Mouse (Mus musculus): Measurements from ENCODE around the gene Otulin.

Gene Otulin

GRCm38 (mm10) chr15:27656626-27657025 lies 26.1 kb upstream of the Otulin start:
- DNase-seq: no peak

DNA sequence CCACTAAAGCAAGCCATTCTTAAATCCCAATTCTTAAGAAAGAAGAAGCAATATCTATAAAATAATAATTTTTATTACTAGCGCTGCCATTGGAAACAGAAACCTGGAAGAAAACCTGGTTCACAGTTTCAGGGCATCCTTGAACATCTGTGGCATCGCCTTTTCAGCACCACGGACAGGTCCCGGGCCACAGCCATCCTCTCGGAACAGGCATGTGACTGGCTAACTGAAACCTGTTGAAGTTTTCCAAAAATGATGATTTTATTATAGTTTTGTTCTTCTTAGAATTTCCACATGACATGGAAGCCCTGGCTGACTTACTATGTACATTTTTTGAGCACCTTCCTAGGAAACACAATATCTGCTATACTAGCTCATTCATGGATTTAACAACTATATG lies 24.5 kb upstream of the Otulin start:
- no peak for DNase-seq

DNA sequence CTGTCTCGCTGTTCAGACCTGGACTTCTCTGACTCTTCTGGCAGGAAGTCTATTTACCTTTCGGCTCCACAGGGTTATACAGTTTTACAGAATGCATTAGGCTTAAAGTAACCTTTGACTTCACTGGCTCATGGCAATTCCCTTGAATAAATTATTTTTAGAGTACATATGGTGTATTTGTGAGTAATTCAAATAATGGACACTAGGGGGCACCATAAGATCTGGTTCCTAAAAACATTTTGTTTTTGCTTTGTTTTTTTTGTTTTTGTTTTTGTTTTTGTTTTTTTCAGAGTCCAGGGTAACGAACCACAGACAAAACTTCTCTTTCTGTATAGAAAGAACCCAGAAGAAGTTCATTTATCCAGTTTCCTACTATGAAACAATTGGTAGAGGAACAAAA lies 17.2 kb upstream of the Otulin start:
- no peak for DNase-seq

- no peak for DNase-seq
These were observed 16.2 kb upstream of the Otulin start for GRCm38 (mm10) chr15:27646665-27647064.

DNA sequence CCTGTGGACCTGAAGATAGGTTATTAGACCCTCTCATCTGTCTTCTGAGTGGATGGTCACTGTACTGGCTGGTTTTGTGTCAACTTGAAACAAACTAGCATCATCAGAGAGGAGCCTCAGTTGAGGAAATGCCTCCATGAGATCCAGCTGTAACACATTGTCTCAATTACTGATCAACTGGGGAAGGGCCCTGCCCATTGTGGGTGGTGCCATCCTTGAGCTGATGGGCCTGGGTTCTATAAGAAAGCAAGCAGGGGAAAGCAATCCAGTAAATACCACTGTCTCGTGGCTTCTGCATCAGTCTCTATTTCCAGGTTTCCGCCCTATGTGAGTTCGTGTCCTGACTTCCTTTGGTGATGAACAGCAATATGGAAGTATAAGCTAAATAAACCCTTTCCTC lies 14.8 kb upstream of the Otulin start:
- DNase-seq: no peak

- peak; percentile 53 for DNase-seq
These were observed 12.4 kb upstream of the Otulin start for GRCm38 (mm10) chr15:27642895-27643294.

DNA sequence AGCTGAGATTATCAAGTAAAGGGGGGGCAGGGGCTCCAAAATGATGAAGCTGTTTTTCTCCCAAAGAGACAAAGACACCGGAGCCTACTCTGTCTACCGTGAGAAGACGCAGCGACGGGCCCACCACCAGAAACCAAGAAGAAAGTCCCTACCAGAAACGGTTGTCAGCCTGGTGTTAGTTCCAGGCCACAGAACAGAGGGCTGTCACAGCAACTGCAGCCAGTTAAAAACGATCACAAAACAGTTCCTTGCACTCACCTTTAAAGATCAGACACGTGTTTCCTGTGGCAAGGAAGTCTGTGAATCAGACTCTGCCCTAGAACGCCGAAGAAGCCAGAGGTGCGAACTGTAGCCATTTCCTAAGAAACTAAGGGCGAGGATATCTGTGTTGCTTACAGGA lies 10.7 kb upstream of the Otulin start:
- DNase-seq: no peak

GRCm38 (mm10) chr15:27633941-27634900 lies 3.7 kb upstream of the Otulin start:
- no peak for DNase-seq

GRCm38 (mm10) chr15:27629800-27630600 lies 493 bp downstream of the Otulin start:
- DNase-seq: no peak

DNA sequence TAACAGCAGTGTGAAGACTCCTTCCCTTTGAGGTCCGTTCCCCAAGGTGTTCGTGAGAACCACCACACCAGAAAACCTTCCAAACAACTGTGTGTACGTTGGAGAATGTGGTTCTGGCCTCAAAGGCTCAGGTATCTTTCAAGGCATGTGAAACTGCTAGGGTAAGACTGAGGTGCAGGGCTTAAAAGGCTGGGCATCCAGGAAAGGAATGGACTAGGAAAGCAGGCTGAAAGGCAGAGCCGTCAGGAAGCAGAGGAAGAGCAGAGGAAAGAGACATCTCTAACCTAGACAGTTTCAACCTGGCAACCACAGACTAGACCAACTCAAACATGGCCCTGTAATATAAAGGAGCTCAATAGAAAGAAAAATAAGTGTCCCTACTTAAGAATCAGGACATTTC lies 1.4 kb downstream of the Otulin start:
- no peak for DNase-seq

- no peak for DNase-seq
These were observed 2.7 kb downstream of the Otulin start for GRCm38 (mm10) chr15:27627794-27628193.

- DNase-seq: no peak
These were observed 4.2 kb downstream of the Otulin start for GRCm38 (mm10) chr15:27626314-27626713.

- no peak for DNase-seq
These were observed 4.6 kb downstream of the Otulin start for GRCm38 (mm10) chr15:27625890-27626255.

DNA sequence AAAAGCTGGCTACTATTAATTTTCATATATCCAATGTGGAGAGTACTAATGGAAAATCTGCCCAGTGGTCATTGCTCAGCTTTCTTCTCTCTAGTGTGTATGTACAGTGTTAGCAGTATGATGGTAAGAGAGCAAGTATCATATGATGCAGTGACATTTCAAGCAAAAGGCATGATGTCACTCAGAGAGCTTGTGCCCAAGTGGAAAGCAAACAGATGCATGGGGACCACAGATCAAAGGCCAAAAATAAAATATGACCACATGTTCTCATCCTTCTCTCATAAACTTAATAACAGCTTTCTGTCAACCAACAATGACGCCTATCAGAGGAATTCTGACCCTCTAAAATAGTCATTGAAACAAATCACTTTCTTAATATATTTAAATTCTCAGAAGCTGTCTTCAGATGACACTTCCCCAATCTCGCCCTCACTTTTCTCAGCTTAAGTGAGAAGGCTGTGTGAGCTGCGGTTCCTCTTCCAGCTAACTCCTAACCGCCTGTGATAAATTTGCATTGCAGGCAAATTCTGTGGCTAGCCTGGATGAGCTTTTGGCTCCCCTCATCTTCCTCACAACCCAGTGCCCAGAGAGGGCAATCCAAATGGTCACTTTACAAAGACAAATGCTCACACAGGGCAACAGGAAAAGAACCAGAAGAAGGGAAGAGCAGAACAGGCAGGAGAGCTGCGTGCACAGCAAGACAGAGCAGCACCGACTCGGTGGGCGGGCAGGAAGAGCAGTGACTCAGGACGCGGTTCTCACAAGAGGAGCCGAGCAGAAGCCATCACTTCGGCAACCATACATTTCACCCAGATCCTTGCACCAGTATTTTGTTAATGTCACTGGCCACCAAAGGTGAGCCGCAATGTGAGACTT lies 5.2 kb downstream of the Otulin start:
- peak; percentile 63 for DNase-seq

DNA sequence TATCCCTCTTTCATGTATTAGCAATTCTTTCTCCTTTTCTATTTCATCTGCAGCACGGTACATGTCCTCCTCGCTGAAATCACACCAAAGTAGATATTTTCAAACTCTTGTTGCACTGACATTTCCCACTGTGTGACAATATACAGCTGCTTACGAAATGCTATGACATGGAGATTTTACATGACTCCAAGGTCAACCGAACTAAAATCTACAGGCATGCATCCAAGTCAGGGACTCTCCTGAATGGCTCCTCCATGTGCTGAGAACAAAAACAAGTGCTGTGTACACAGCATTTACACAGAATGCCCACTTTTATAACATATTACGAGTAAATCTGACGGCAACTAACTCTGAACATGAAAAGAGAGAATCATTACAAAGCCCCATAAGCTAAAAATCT lies 7.2 kb downstream of the Otulin start:
- no peak for DNase-seq

DNA sequence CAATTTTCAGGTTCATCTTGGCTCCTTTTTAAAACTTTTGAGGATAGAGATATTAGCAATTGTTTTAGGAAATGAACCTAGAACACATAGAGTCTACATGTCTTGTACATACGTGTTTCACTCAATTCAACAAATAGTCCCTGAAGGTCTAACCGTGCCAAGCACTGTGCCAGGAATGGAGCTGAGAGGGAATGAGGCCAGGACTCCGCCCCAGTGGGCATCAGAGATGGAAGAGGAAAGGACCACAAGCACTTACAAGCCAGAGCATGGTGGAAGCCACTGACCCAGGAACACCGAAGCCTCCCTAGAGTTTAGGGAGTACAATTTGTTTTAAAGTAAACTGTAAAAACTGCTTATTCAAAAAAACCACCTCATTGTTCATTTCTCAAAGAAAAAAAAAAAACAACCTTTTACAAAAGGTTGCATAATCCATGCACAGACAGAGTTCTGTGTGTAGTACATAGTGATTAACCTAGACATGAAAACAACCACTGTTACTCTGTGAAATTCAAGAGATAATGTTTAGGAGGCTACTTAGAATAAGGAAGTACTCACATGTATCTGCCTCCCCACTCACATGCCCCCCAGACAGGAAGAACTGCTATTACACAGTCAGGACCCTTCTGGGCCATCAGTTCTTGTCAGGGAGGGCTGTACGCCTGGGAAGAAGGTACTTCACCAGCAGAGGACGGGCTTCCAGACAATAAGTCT lies 9.9 kb downstream of the Otulin start:
- no peak for DNase-seq

DNA sequence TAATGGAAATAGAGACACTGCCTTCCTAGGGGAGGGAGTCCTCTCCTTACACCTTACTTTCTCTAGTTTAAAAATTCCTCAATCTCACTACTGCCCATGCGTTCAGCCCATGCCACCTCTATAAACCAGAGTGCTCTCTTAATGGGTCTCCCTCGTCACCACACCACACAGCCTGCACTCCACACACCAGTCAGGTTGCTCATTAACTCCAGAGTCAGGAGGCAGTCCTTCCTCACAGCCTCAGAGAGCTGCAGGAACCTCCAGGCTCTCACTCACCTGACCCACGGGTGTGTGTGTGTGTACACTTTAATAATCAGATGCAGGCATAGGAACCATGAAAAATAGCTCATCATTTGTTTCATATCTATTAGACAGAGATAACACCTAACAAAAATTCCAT lies 10.8 kb downstream of the Otulin start:
- DNase-seq: no peak

GRCm38 (mm10) chr15:27618778-27619533 lies 11.5 kb downstream of the Otulin start:
- DNase-seq: no peak

- no peak for DNase-seq
These were observed 13.3 kb downstream of the Otulin start for GRCm38 (mm10) chr15:27617227-27617626.

GRCm38 (mm10) chr15:27616159-27616558 lies 14.3 kb downstream of the Otulin start:
- DNase-seq: no peak

GRCm38 (mm10) chr15:27613255-27613654 lies 17.2 kb downstream of the Otulin start:
- DNase-seq: no peak
